Mouse (Mus musculus) intestine, embryonic 14.5 days (tissue): ENCODE measurements around the gene Zfp580. TPM values are rescaled to one million over a fixed set of nuclear protein-coding genes. Genes with fewer than 3 reads are reported as not detected.

Experiments used
- ATAC-seq: fragments of 200-750 bp; cut with Nextera tagmentation; replicated peaks from 2 replicates; pipeline ENCODE4 v1.8.0; 2017; ENCODE audit warnings: low read depth, moderate number of reproducible peaks, moderate TSS enrichment, moderate library complexity; ENCODE audit not compliant: low FRiP score, low TSS enrichment
- DNase-seq: peaks from one replicate; pipeline ENCODE4 v3.0.0-alpha.2; 2018; ENCODE audit warnings: low spot score
- H3K27ac ChIP-seq: fragments of 300-500 bp; sonication (generic); 2 replicates; pipeline ENCODE4 v1.5.1; 2014; ENCODE audit warnings: low read depth, mild to moderate bottlenecking, control low read depth
- H3K27me3 ChIP-seq: fragments of 300-500 bp; sonication (generic); replicated peaks from 2 replicates; pipeline ENCODE4 v1.6.1; 2014; ENCODE audit warnings: low read length, control low read depth; ENCODE audit not compliant: control insufficient read depth, insufficient read depth
- H3K36me3 ChIP-seq: fragments of 300-500 bp; sonication (generic); 2 replicates; pipeline ENCODE4 v1.6.1; 2014; ENCODE audit warnings: low read length, control low read depth; ENCODE audit not compliant: control insufficient read depth, insufficient read depth
- H3K4me1 ChIP-seq: fragments of 300-500 bp; sonication (generic); replicated peaks from 2 replicates; pipeline ENCODE4 v1.6.1; 2014; ENCODE audit warnings: low read length, control low read depth, mixed read lengths; ENCODE audit not compliant: control insufficient read depth, insufficient read depth
- H3K4me2 ChIP-seq: fragments of 300-500 bp; sonication (generic); 2 replicates; pipeline ENCODE4 v1.6.1; 2014; ENCODE audit warnings: low read length
- H3K4me3 ChIP-seq: fragments of 300-500 bp; sonication (generic); 2 replicates; pipeline ENCODE4 v1.5.1; 2014; ENCODE audit warnings: low read depth, low read length, control low read depth, mixed read lengths
- H3K9ac ChIP-seq: fragments of 300-500 bp; sonication (generic); 2 replicates; pipeline ENCODE4 v1.6.1; 2014; ENCODE audit warnings: mild to moderate bottlenecking, low read length
- H3K9me3 ChIP-seq: fragments of 300-500 bp; sonication (generic); 2 replicates; pipeline ENCODE4 v1.6.1; 2016; ENCODE audit warnings: low read length, control low read depth; ENCODE audit not compliant: control insufficient read depth
- WGBS: fragments of 180-500 bp; shearing (Covaris S2); extraction: QIAGEN DNeasy Blood & Tissue Kit; methylation state at CpG from one replicate; pipeline ENCODE4 v1.1.7; 2014; 5-methylcytosine and 5-hydroxymethylcytosine counted together
- polyA plus RNA-seq: library from polyadenylated mRNA; unstranded; fragments of >200 nt; fragmentation: Nextera tagmentation; extraction: Ambion mirVana; gene quantifications from 2 replicates; pipeline ENCODE4 v1.2.1, GENCODE M21; 2014

Zfp580 gene
- polyA plus RNA-seq, 1 experiment from 2014 or later: 40.1 TPM

- peak overlapping the region; percentile 95 for H3K9ac ChIP-seq
- no peaks in the 10 kb centered on the region for H3K9me3 ChIP-seq
- peak overlapping the region; percentile 96 for H3K4me3 ChIP-seq
- peaks cover 62% of the 10 kb centered on the region for H3K36me3 ChIP-seq
- WGBS: 68% methylated on average over 6 of the region's 6 CpGs
- H3K27ac ChIP-seq: no peak overlapping the region
- peak overlapping the region; percentile 66 for H3K4me2 ChIP-seq
- H3K4me1 ChIP-seq: peaks cover 10% of the 10 kb centered on the region
- ATAC-seq (no peak), DNase-seq (no peak)
- H3K27me3 ChIP-seq: no peaks in the 10 kb centered on the region
Measured at GRCm38 (mm10) chr7:5081241-5081640, 29.9 kb downstream of the Zfp580 start.

DNA sequence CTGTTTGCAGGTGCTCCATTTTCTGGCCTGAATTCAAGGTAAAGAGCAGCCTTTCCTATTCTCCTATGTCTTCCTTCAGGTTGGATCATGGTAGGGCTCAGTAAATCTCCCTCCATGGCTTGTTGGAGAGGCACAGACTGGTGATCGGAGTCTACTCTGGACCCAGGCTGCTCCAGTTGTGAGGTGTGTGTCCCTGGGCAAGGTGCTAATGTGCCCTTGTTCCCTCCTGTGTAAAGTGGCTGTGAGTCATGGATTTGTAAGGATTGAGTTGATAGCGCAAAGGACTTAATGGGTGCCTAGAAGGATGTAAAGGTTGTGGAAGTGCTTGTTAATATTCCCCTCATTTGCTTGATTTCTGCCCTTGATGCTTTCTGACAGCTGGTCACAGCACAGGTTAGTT is 30.6 kb downstream of the Zfp580 start:
- Histone ChIP-seq H3K4me2 (peak overlapping the region; percentile 66), H3K27ac (no peak overlapping the region), H3K27me3 (no peaks in the 10 kb centered on the region), H3K4me3 (no peak overlapping the region), H3K4me1 (peaks cover 10% of the 10 kb centered on the region), H3K9me3 (no peaks in the 10 kb centered on the region), H3K36me3 (peaks cover 59% of the 10 kb centered on the region), H3K9ac (no peak overlapping the region)
- DNase-seq (no peak), ATAC-seq (no peak)
- WGBS: 97% methylated on average over 2 of the region's 2 CpGs

DNA sequence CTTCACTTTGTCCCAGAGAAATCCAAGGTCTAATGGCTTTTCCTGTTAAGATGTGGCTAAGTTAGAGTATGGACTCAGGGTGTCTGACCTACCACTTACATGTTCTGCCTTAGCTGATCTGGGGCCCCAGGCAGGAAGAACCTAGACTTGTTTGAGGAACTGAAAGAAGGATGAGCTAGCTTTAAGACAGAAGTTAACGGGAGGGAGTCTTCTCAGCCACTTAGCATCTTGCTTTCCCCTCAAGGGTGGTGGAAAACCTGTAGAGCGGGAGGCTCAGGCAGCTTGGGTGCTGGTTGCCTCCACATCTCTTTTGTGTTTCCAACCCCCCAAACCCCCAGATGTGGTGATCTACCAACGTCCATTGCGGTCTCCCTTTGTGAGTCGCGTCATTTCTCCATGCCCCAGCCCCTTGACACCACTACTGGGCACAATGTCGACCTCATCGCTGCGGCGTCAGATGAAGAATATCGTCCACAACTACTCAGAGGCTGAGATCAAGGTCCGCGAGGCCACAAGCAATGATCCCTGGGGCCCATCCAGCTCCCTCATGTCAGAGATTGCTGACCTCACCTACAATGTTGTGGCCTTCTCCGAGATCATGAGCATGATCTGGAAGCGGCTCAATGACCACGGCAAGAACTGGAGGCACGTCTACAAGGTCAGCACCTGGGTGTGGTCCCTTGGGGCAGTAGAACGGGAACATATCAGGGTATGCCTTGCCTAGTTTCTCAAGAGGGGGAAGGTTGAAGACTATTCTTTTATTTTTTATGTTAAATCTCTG is 32.2 kb downstream of the Zfp580 start:
- DNase-seq (no peak), ATAC-seq (no peak)
- no peak overlapping the region for H3K27ac ChIP-seq
- 89% methylated on average over 18 of the region's 18 CpGs for WGBS
- no peaks in the 10 kb centered on the region for H3K27me3 ChIP-seq
- no peaks in the 10 kb centered on the region for H3K9me3 ChIP-seq
- peaks cover 10% of the 10 kb centered on the region for H3K4me1 ChIP-seq
- no peak overlapping the region for H3K9ac ChIP-seq
- peaks cover 48% of the 10 kb centered on the region for H3K36me3 ChIP-seq
- H3K4me3 ChIP-seq: no peak overlapping the region
- H3K4me2 ChIP-seq: no peak overlapping the region

- DNase-seq: no peak
- no peak overlapping the region for H3K9ac ChIP-seq
- peaks cover 52% of the 10 kb centered on the region for H3K36me3 ChIP-seq
- no peak for ATAC-seq
- H3K4me2 ChIP-seq: no peak overlapping the region
- H3K27ac ChIP-seq: no peak overlapping the region
- no peak overlapping the region for H3K4me3 ChIP-seq
- H3K4me1 ChIP-seq: peaks cover 10% of the 10 kb centered on the region
- no peaks in the 10 kb centered on the region for H3K27me3 ChIP-seq
- H3K9me3 ChIP-seq: no peaks in the 10 kb centered on the region
- WGBS: 95% methylated on average over 1 of the region's 1 CpGs
Measured at GRCm38 (mm10) chr7:5085512-5085911, 34.2 kb downstream of the Zfp580 start.

DNA sequence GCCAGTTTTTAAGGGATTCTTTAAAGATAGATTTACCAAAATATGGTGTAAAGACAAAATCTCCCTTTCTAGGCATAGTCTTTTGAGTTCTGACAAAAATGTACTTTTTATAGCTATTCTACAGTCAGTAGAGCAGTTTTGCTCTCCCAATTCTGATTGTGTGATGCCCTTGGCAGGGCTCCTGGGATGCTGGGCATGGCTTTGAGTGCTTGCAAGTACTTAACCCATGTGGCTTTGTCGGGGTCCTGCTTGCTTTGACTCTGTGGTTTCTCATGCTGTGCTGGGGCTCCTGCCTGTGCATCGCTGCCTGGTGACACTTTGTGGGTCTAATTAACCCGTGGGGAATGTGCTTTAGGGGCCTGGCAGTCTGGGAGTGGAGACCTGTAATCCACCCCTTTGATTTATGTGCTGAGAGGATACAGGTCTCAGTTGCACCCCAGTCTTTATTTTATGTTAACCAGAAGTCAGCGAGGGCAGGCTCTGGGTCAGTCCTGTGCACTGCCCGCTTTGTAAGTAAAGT is 35.6 kb downstream of the Zfp580 start:
- H3K4me1 ChIP-seq: peaks cover 2% of the 10 kb centered on the region
- no peaks in the 10 kb centered on the region for H3K27me3 ChIP-seq
- DNase-seq (no peak), ATAC-seq (no peak)
- no peak overlapping the region for H3K9ac ChIP-seq
- no peaks in the 10 kb centered on the region for H3K9me3 ChIP-seq
- WGBS: 69% methylated on average over 5 of the region's 5 CpGs
- peaks cover 66% of the 10 kb centered on the region for H3K36me3 ChIP-seq
- H3K4me2 ChIP-seq: no peak overlapping the region
- no peak overlapping the region for H3K4me3 ChIP-seq
- H3K27ac ChIP-seq: no peak overlapping the region

DNA sequence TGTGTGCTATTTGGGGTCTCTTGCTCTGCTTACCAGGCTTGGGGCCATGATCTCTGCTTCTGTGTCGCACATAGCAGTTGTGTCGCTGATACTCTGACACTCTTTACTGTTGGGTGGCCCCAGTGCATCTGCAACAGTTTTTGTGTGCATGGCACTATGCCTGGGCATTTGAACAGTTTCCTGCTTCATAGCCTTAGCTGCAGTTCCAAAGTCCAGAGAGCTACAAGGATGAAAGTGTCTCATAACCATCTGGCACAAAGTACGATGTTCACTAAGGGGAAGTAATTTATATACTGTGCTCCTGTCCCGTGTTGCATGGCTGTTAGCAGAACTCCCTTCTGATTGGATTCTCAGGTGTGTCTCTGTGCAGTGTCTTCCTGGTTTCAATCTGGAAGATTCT is 36.5 kb downstream of the Zfp580 start:
- Histone ChIP-seq H3K4me1 (no peaks in the 10 kb centered on the region), H3K27me3 (no peaks in the 10 kb centered on the region), H3K36me3 (peaks cover 75% of the 10 kb centered on the region), H3K4me2 (no peak overlapping the region), H3K9me3 (no peaks in the 10 kb centered on the region), H3K9ac (no peak overlapping the region), H3K27ac (no peak overlapping the region), H3K4me3 (no peak overlapping the region)
- DNase-seq (no peak), ATAC-seq (no peak)
- WGBS: 75% methylated on average over 4 of the region's 4 CpGs

DNA sequence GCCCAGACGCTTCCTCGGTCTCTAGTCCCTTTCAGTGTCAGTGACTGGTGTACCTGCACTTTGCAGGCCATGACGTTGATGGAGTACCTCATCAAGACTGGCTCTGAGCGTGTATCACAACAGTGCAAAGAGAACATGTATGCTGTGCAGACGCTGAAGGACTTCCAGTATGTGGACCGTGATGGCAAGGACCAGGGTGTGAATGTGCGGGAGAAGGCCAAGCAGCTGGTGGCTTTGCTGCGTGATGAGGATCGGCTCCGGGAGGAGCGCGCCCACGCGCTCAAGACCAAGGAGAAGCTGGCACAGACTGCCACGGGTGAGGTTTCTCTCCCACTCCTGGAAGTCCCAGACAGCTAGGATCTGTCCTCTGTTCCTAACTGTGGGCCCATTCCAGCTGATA is 38.5 kb downstream of the Zfp580 start:
- Histone ChIP-seq H3K27me3 (no peaks in the 10 kb centered on the region), H3K9me3 (no peaks in the 10 kb centered on the region), H3K9ac (no peak overlapping the region), H3K4me3 (no peak overlapping the region), H3K4me1 (no peaks in the 10 kb centered on the region), H3K27ac (no peak overlapping the region), H3K4me2 (no peak overlapping the region), H3K36me3 (peaks cover 76% of the 10 kb centered on the region)
- no peak for ATAC-seq
- WGBS: 93% methylated on average over 15 of the region's 15 CpGs
- no peak for DNase-seq

DNA sequence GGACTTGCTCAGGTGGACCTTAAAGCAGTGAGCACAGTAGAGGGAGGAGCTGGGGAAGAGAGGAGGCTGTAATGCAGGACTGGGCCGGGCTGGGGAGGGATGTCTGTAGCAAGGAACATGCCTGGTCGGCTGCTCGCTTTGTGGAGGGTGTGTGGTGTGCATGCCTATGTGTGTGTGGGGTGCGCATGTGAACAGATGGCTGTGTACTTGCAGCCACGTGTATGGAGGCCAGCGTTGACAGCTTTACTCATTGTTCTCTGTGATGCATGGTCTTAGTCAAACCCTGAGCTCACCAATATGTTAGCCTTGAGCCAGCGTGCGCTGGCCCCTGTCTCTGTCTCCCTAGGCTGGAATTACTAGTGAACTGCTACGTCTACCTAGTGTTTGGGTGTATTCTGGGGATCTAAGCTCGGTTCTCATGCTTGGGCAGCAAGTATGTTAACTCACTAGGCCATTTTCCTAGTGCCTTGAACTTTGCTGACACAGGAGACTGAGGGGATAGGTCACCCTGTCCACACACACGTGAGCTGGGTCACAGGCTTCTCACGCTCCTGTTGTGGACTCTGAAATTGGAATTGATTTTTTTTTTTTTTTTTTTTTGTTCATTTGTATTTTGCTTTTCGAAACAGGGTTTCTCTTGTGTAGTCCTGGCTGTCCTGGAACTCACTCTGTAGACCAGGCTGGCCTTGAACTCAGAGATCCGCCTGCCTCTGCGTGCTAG is 39.8 kb downstream of the Zfp580 start:
- DNase-seq (no peak), ATAC-seq (no peak)
- no peak overlapping the region for H3K9ac ChIP-seq
- H3K4me3 ChIP-seq: no peak overlapping the region
- no peaks in the 10 kb centered on the region for H3K9me3 ChIP-seq
- no peaks in the 10 kb centered on the region for H3K4me1 ChIP-seq
- H3K4me2 ChIP-seq: no peak overlapping the region
- WGBS: 91% methylated on average over 15 of the region's 15 CpGs
- no peak overlapping the region for H3K27ac ChIP-seq
- H3K27me3 ChIP-seq: no peaks in the 10 kb centered on the region
- H3K36me3 ChIP-seq: peaks cover 76% of the 10 kb centered on the region
